ENCODE assay signal across 10 mouse cellular contexts in the genomic region with DNA sequence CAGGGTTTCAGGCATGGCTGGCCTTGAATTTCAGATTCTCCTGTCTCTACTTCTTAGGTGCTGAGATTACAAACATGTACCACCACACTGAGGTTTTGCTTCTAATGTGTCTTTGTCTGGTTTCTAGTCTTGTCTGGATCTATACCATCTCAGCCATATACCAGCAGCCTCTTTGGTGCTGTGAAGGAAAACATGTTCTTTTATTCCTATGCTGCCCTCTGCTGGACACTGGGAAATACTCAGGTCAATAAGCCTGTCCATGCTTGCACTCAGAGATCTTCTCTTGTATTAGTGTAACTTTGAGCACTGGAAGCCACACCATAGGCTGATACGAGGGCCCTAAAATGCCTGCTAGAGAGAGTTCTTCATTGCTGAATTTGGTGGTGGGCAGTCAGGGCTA. TPM values are rescaled to one million over a fixed set of nuclear protein-coding genes. Genes with fewer than 3 reads are reported as not detected.
DNase-seq lines count a peak whose midpoint lies in the region; ATAC-seq and TF ChIP-seq lines count a peak whose summit lies in the region.
"Had no signal": no experiment of that assay in that cellular context is flagged by ENCODE, and none has a peak within 500 bp of the region (broad histone marks: within the 10 kb centered on the region; RNA-seq: fewer than 3 reads in every experiment).

No protein-coding gene starts in this region.

- H3K27ac ChIP-seq in intestine, postnatal 0 days (ENCODE audit: low read depth, low read length) = no peak overlapping the region
- no peak overlapping the region for H3K27ac ChIP-seq in intestine, embryonic 16.5 days (ENCODE audit: low read length)
- H3K27ac ChIP-seq: hindbrain, embryonic 15.5 days had no signal

- no peak for ATAC-seq in intestine, postnatal 0 days
- no peak for ATAC-seq in intestine, embryonic 16.5 days
- ATAC-seq in CD4-positive, CD25-positive, alpha-beta regulatory T cell, adult 4 months = no peak

- no peaks in the 10 kb centered on the region for H3K27me3 ChIP-seq in intestine, postnatal 0 days (replicated peaks; ENCODE audit: control insufficient read depth, insufficient read depth, low read length)
- H3K27me3 ChIP-seq in intestine, embryonic 16.5 days (replicated peaks; ENCODE audit: control insufficient read depth, insufficient read depth, low read length) = no peaks in the 10 kb centered on the region
- H3K27me3 ChIP-seq: hindbrain, embryonic 15.5 days had no signal

- no peak overlapping the region for H3K9ac ChIP-seq in intestine, postnatal 0 days (ENCODE audit: low read depth, low read length)
- H3K9ac ChIP-seq in intestine, embryonic 16.5 days (ENCODE audit: low read depth, low read length) = no peak overlapping the region
- H3K9ac ChIP-seq: hindbrain, embryonic 15.5 days had no signal

- WGBS in intestine, postnatal 0 days = 35% methylated on average over 1 of the region's 1 CpGs
- WGBS in intestine, embryonic 16.5 days = 44% methylated on average over 1 of the region's 1 CpGs

- TF ChIP-seq CTCF in intestine, postnatal 0 days (IDR thresholded peaks at IDR 0.05; ENCODE audit: low read depth) = peak; percentile 73
- TF ChIP-seq CTCF in brain, embryonic 14.5 days (IDR thresholded peaks at IDR 0.05; ENCODE audit: borderline replicate concordance, extremely low read depth, insufficient read depth, insufficient read length) = peak; percentile 51; the same call in 1 of the 2 replicates

- TF ChIP-seq POLR2A in brain, embryonic 14.5 days (IDR thresholded peaks at IDR 0.05; ENCODE audit: borderline replicate concordance, extremely low read depth, insufficient read depth, insufficient read length, poor library complexity, severe bottlenecking) = no peak

- no peaks in the 10 kb centered on the region for H3K36me3 ChIP-seq in intestine, postnatal 0 days (ENCODE audit: control insufficient read depth, insufficient read depth)
- no peaks in the 10 kb centered on the region for H3K36me3 ChIP-seq in intestine, embryonic 16.5 days (ENCODE audit: control insufficient read depth, insufficient read depth, low read length)
- H3K36me3 ChIP-seq: hindbrain, embryonic 15.5 days had no signal

- no peaks in the 10 kb centered on the region for H3K4me1 ChIP-seq in intestine, postnatal 0 days (replicated peaks; ENCODE audit: control insufficient read depth, insufficient read depth, low read length)
- H3K4me1 ChIP-seq in intestine, embryonic 16.5 days (ENCODE audit: control insufficient read depth, insufficient read depth, low read length) = no peaks in the 10 kb centered on the region
- H3K4me1 ChIP-seq: hindbrain, embryonic 15.5 days had no signal

- H3K4me2 ChIP-seq in intestine, postnatal 0 days (replicated peaks; ENCODE audit: low read depth) = no peak overlapping the region
- no peak overlapping the region for H3K4me2 ChIP-seq in intestine, embryonic 16.5 days (ENCODE audit: low read depth, low read length)
- H3K4me2 ChIP-seq: hindbrain, embryonic 15.5 days had no signal

- DNase-seq in ES-CJ7 (ENCODE audit: low read depth, low spot score) = peak; percentile 83
- DNase-seq in brain, embryonic 14.5 days (ENCODE audit: low read depth) = peak; percentile 47
- peak; percentile 2 to 76 for DNase-seq in frontal cortex, adult 2 months (ENCODE audit: extremely low spot score in 1 of 2, low spot score in 1 of 2)
- DNase-seq in layer of hippocampus, adult 18-20 months (ENCODE audit: low spot score in 2 of 2) = peak; percentile 13 to 70
- DNase-seq in lung, postnatal 36 days = peak; percentile 83

- no peak overlapping the region for H3K4me3 ChIP-seq in intestine, postnatal 0 days (ENCODE audit: low read depth, low read length)
- no peak overlapping the region for H3K4me3 ChIP-seq in intestine, embryonic 16.5 days (ENCODE audit: low read length)
- H3K4me3 ChIP-seq: hindbrain, embryonic 15.5 days had no signal

- H3K9me3 ChIP-seq in intestine, postnatal 0 days (ENCODE audit: control insufficient read depth) = no peaks in the 10 kb centered on the region
- H3K9me3 ChIP-seq in intestine, embryonic 16.5 days (ENCODE audit: control insufficient read depth, low read length) = no peaks in the 10 kb centered on the region
- H3K9me3 ChIP-seq: hindbrain, embryonic 15.5 days had no signal

RNA-seq across cellular contexts. Expression of a gene that starts 9.6 kb away (rescaled TPM):
- polyA plus RNA-seq in intestine, postnatal 0 days (2015; fragmentation: Nextera tagmentation; extraction: Ambion mirVana) = 6.0 TPM in 2 replicates
- polyA plus RNA-seq in intestine, embryonic 16.5 days (2015; fragmentation: Nextera tagmentation; extraction: Ambion mirVana) = 2.9 and 3.8 TPM in 2 replicates
- polyA plus RNA-seq in brain, embryonic 14.5 days (2012; rRNA removed) = not detected in 2 replicates
- 0.08 TPM in 1 of 2 replicates, not detected in the other for polyA plus RNA-seq in frontal cortex, adult 2 months (2012; rRNA removed)
- not detected for total RNA-seq in layer of hippocampus, adult 18-20 months (2021)
- not detected for polyA plus RNA-seq in CD4-positive, CD25-positive, alpha-beta regulatory T cell, adult 4 months (2017; shearing (Covaris generic))
- total RNA-seq: neutrophil, adult 5-6 weeks had no signal
- polyA plus RNA-seq: hindbrain, embryonic 15.5 days had no signal

RNA-seq across cellular contexts. Expression of a gene that starts 56.9 kb away (rescaled TPM):
- 0.14 and 0.22 TPM in 2 replicates for polyA plus RNA-seq in intestine, postnatal 0 days (2015; fragmentation: Nextera tagmentation; extraction: Ambion mirVana)
- polyA plus RNA-seq in intestine, embryonic 16.5 days (2015; fragmentation: Nextera tagmentation; extraction: Ambion mirVana) = 1.2 and 1.4 TPM in 2 replicates
- 0.21 TPM in 1 of 2 replicates, not detected in the other for polyA plus RNA-seq in brain, embryonic 14.5 days (2012; rRNA removed)
- 0.12 and 1.6 TPM in 2 replicates for polyA plus RNA-seq in frontal cortex, adult 2 months (2012; rRNA removed)
- total RNA-seq in layer of hippocampus, adult 18-20 months (2021) = under 1 TPM; 0.20 to 0.47 TPM
- polyA plus RNA-seq in CD4-positive, CD25-positive, alpha-beta regulatory T cell, adult 4 months (2017; shearing (Covaris generic)) = not detected
